Mouse (Mus musculus) lung, postnatal 0 days (tissue): ENCODE data around the gene Pakap.

Experiments used
- CTCF ChIP-seq: IDR thresholded peaks from 2 replicates; pipeline ENCODE4 v1.5.1; 2016; ENCODE audit warnings: antibody characterized with exemption, mild to moderate bottlenecking
- EP300 ChIP-seq: IDR thresholded peaks from 2 replicates; pipeline ENCODE4 v1.6.1; 2016; ENCODE audit warnings: antibody characterized with exemption, mild to moderate bottlenecking, control low read depth

DNA sequence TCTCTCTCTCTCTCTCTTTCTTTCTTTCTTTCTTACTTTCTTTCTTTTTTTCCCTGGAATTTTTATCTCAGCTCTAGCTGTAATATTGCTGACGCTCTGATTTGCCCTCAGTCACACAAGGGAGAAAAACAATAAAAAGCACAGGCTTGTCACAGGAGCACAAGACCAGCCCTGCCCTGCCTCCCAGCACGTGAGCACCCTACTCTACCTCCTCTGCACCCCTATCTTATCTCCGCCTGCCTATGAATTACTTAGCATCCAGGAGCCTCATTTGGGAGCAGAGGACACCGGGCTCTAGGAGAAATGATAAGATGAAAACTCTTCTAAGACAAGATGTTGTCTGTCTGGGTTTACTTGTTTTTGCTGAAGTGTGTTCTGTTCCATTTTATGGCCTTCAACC is 206.5 kb downstream of the Pakap start:
- TF ChIP-seq CTCF, result no peak
- TF ChIP-seq EP300, result no peak
